Mouse (Mus musculus) lung, adult 2 months (tissue): Measurements from ENCODE around the gene Rab1b.

Source experiments
- CTCF ChIP-seq: fragments of 200-500 bp; IDR thresholded peaks from 2 replicates; pipeline ENCODE4 v1.5.1; 2011; ENCODE audit warnings: mild to moderate bottlenecking, low read length, control low read depth; ENCODE audit not compliant: insufficient read depth
- POLR2A ChIP-seq: fragments of 200-500 bp; IDR thresholded peaks from 2 replicates; pipeline ENCODE4 v1.6.1; 2011; ENCODE audit warnings: low read depth, mild to moderate bottlenecking, control low read depth, low read length, borderline replicate concordance; ENCODE audit errors: extremely low read depth

DNA sequence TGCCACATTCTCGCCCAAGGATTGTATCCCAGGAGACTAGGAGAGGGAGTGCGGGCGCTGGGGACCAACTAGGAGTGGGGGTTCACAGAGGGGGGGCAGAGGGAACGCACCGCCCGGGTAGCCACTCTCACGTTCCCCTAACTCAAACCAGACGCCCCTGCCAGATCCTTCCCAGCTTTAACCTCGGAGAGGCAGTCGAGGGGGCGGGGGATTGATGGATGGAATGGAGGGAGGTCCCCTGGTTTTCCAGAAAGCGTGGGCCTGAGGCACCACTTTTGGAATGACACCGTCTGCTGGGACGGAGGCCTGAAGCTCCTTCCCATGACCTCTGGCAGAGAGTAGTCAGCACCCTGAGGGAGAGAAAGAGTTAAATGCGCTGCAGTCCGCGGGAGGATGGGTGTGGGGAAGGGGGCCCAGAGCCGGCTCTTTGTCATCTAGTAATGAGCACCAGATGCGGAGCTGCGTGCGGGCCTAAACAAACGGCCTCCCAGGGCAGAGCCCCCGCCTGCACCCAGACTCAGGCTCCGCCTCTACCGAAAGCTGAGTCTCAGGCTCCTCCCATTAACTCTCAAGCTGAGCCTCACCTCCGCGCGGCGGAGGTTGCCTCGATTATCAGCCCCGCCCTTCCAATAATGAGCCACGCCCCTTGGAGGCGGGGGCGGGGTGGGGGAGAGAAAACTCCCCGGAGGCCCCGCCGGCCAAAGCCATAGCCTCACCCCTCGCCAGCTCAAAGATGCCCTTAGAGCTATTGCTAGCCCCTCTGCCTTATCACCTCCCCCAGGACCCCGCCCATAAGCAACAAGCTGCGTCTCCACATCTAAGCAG lies 35.1 kb downstream of the Rab1b start:
- no peak for TF ChIP-seq POLR2A
- no peak for TF ChIP-seq CTCF
